8 mouse cellular contexts compared by ENCODE assay signal in the genomic region with DNA sequence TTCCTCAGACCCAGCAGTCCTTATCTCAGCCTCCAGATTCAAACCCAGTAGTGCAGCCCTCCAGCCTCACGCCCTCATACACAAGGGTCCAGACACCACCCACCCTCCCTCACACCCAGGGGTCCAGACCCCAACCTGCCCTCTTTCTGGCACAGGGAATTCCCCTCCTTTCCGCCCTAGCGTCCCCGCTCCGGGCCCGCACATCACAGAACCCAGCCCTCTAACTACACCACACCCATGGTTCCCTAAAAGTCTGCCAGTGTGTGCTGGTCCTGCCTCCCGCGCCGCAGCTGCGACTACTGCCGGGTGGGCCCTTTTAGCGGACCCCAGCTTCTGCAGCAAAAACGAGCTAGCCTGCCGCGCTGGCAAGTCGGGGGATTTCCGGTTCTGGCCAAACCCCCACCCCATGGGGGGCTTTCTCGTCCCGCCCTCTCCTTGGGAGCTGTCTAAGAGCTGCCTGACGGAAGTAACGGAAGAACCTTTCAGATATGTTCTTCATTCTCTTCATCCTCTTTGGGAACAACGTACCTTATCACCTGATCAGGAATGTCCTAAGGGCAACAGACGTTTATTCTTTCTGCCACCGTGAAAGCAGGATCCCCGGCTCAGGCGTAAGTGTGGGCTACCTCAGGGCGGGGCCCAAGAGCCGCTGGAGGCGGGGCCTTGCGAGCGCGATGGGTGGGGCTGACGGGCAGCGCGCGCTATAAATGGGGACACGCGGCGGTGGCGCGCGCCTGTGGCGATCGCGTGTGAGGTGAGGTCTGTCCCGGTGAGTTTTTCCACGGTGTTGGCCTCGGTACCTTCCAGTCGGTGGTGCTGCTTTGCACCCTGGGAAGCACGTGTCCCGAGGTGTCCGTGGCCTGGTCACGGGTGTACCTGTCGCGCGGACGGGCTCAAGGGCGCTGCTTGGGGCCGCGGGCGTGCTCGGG. TPM values are rescaled to one million over a fixed set of nuclear protein-coding genes. Genes with fewer than 3 reads are reported as not detected.
DNase-seq lines count a peak whose midpoint lies in the region; ATAC-seq and TF ChIP-seq lines count a peak whose summit lies in the region.

A gene (minus strand): TSS at position 641 of the 929 bp plus-strand sequence.
A gene (plus strand): TSS at position 668 of the 929 bp plus-strand sequence.

- no peaks in the 10 kb centered on the region for H3K9me3 ChIP-seq in ES-E14 (ENCODE audit: control insufficient read depth, insufficient read depth, low read depth, low read length)
- H3K9me3 ChIP-seq in forebrain, embryonic 15.5 days: no peaks in the 10 kb centered on the region

- peak within 1 kb of the TSS; percentile 69 for H3K4me2 ChIP-seq in forebrain, embryonic 15.5 days (replicated peaks)

- peak within 1 kb of the TSS; percentile 95 for H3K9ac ChIP-seq in ES-E14 (ENCODE audit: insufficient read depth, low read depth, low read length, poor library complexity, severe bottlenecking)
- peak within 1 kb of the TSS; percentile 91 for H3K9ac ChIP-seq in forebrain, embryonic 15.5 days (replicated peaks)

- in situ Hi-C loops in ES-E14 (cut with MboI; ENCODE audit: low sequenced_read_pairs in 2 of 2, unreplicated experiment in 2 of 2): no loop called here

- H3K27ac ChIP-seq in ES-E14 (ENCODE audit: insufficient read depth, low read depth, low read length, poor library complexity, severe bottlenecking): peak within 1 kb of the TSS; percentile 95
- H3K27ac ChIP-seq in forebrain, embryonic 15.5 days (replicated peaks): peak within 1 kb of the TSS; percentile 96

- peak; percentile 86 for ATAC-seq in forebrain, embryonic 15.5 days (replicated peaks)
- ATAC-seq in neutrophil, adult 5-6 weeks (ENCODE audit: extremely low read depth, insufficient number of reproducible peaks, low FRiP score, poor library complexity, severe bottlenecking): peak; percentile 69

- peak within 1 kb of the TSS; percentile 86 to 90 for H3K4me3 ChIP-seq in ES-E14 (ENCODE audit: insufficient read depth in 1 of 2, low read depth in 1 of 2, low read length in 2 of 2, poor library complexity in 1 of 2, severe bottlenecking in 1 of 2)
- peak within 1 kb of the TSS; percentile 94 for H3K4me3 ChIP-seq in forebrain, embryonic 15.5 days
- H3K4me3 ChIP-seq in lung, adult 2 months (replicated peaks; ENCODE audit: extremely low read depth, low read depth, low read length): peak within 1 kb of the TSS; percentile 99

- H3K36me3 ChIP-seq in ES-E14 (ENCODE audit: control insufficient read depth, insufficient read depth, low read length, poor library complexity, severe bottlenecking): peaks cover 32% of the 10 kb centered on the region
- H3K36me3 ChIP-seq in forebrain, embryonic 15.5 days: peaks cover 27% of the 10 kb centered on the region

- TF ChIP-seq CTCF in lung, adult 2 months (IDR thresholded peaks at IDR 0.05; ENCODE audit: insufficient read depth, low read length): no peak

- WGBS in forebrain, embryonic 15.5 days: under 1% methylated on average over 62 of the region's 62 CpGs
- under 1% methylated on average over 62 of the region's 62 CpGs for WGBS in lung, adult 2 months

- peak; percentile 97 for TF ChIP-seq POLR2A in lung, adult 2 months (IDR thresholded peaks at IDR 0.05; ENCODE audit: borderline replicate concordance, extremely low read depth, low read depth, low read length)

- peaks cover 0 to 11% of the 10 kb centered on the region in 2 experiments; a peak in 1 of 4 replicates for H3K4me1 ChIP-seq in ES-E14 (ENCODE audit: control insufficient read depth in 2 of 2, insufficient read depth in 2 of 2, low read length in 2 of 2, poor library complexity in 1 of 2)
- peaks cover 36% of the 10 kb centered on the region for H3K4me1 ChIP-seq in forebrain, embryonic 15.5 days
- peaks cover 3% of the 10 kb centered on the region; the same call in 1 of the 2 replicates for H3K4me1 ChIP-seq in lung, adult 2 months (ENCODE audit: control insufficient read depth, insufficient read depth, low read length)

- peak; percentile 80 for DNase-seq in ES-E14 (ENCODE audit: low read depth, low spot score)
- peak; percentile 92 for DNase-seq in cerebellum, adult 11-12 months
- peak; percentile 82 for DNase-seq in heart, postnatal 25 days (ENCODE audit: low spot score)
- DNase-seq in layer of hippocampus, adult 18-20 months (ENCODE audit: low spot score in 2 of 2): peak; percentile 87 to 94
- peak; percentile 94 for DNase-seq in lung, adult 2 months
- peak; percentile 84 to 85 for DNase-seq in thymus, adult 18-20 months

- intact Hi-C loops in heart, postnatal 25 days (cut with DNase I): loop anchor here (5.0 kb wide), 1 partner anchor 306 kb away; a partner anchor contains a TSS

- no peaks in the 10 kb centered on the region; the same call in 1 of the 2 replicates for H3K27me3 ChIP-seq in forebrain, embryonic 15.5 days

TF ChIP-seq in ES-E14, 5 proteins besides CTCF, POLR2A, EP300 and RAD21:
- TF ChIP-seq HCFC1 (IDR thresholded peaks at IDR 0.05; ENCODE audit: borderline replicate concordance, insufficient read depth, low read length) (peak; percentile 56; the same call in 1 of the 2 replicates), ZNF384 (IDR thresholded peaks at IDR 0.05; ENCODE audit: low read depth, low read length) (no peak)

RNA-seq across cellular contexts. Expression of the first gene that starts in this region (rescaled TPM):
- total RNA-seq in ES-E14 (2012; rRNA removed): 0.42 and 0.58 TPM in 2 replicates
- polyA plus RNA-seq in forebrain, embryonic 15.5 days (2015; fragmentation: Nextera tagmentation; extraction: Ambion mirVana): 0.72 and 1.2 TPM in 2 replicates
- under 1 TPM; 0.31 to 0.56 TPM for total RNA-seq in heart, postnatal 25 days (2021)
- total RNA-seq in layer of hippocampus, adult 18-20 months (2021): under 1 TPM; 0.62 to 0.84 TPM
- 0.85 and 1.1 TPM in 2 replicates for polyA plus RNA-seq in lung, adult 2 months (2012; rRNA removed)
- 1.4 TPM in 1 of 2 replicates, not detected in the other for total RNA-seq in neutrophil, adult 5-6 weeks (2017)

RNA-seq across cellular contexts. Expression of the second gene that starts in this region (rescaled TPM):
- 127 and 194 TPM in 2 replicates for total RNA-seq in ES-E14 (2012; rRNA removed)
- polyA plus RNA-seq in forebrain, embryonic 15.5 days (2015; fragmentation: Nextera tagmentation; extraction: Ambion mirVana): 219 and 222 TPM in 2 replicates
- 10 to 100 TPM; 14.1 to 14.5 TPM for total RNA-seq in heart, postnatal 25 days (2021)
- total RNA-seq in layer of hippocampus, adult 18-20 months (2021): 10 to 100 TPM; 78.3 to 89.3 TPM
- 60.0 and 63.7 TPM in 2 replicates for polyA plus RNA-seq in lung, adult 2 months (2012; rRNA removed)
- 55.9 and 59.7 TPM in 2 replicates for total RNA-seq in neutrophil, adult 5-6 weeks (2017)

Comparison
In these comparisons a context has a peak if more than half of its experiments do, and no peak if none do; other contexts are left out.
1. Peak in every context shown above with its lines: DNase-seq, ATAC-seq, H3K4me3 ChIP-seq and H3K27ac ChIP-seq.